19 mouse cellular contexts compared by ENCODE assay signal in genomic region chr12:103154927-103155326, GRCm38 (mm10).
DNase-seq lines count a peak whose midpoint lies in the region; ATAC-seq and TF ChIP-seq lines count a peak whose summit lies in the region.
"Had no signal": no experiment of that assay in that cellular context is flagged by ENCODE, and none has a peak within 500 bp of the region (broad histone marks: within the 10 kb centered on the region; RNA-seq: fewer than 3 reads in every experiment).

No protein-coding gene starts in this region.

- H3K36me3 ChIP-seq in kidney, postnatal 0 days (ENCODE audit: insufficient read depth, low read length): no peaks in the 10 kb centered on the region
- H3K36me3 ChIP-seq in midbrain, postnatal 0 days (ENCODE audit: insufficient read depth, low read length): peaks cover 11% of the 10 kb centered on the region; the same call in 1 of the 2 replicates
- H3K36me3 ChIP-seq in midbrain, embryonic 16.5 days (ENCODE audit: control insufficient read depth, insufficient read depth, low read length): 0 out of 2 replicates have a peak, but pooled peaks cover 4% of the 10 kb centered on the region
- no peaks in the 10 kb centered on the region for H3K36me3 ChIP-seq in MEL (ENCODE audit: control insufficient read depth in 1 of 2, insufficient read depth in 2 of 2, low read length in 2 of 2)
- no peaks in the 10 kb centered on the region for H3K36me3 ChIP-seq in stomach, postnatal 0 days (ENCODE audit: control insufficient read depth, insufficient read depth, low read length)
- H3K36me3 ChIP-seq: G1E; limb, embryonic 15.5 days had no signal

- TF ChIP-seq RAD21 in MEL (IDR thresholded peaks at IDR 0.05; ENCODE audit: low read depth, low read length): no peak

- H3K4me2 ChIP-seq in kidney, postnatal 0 days (ENCODE audit: low read length): no peak overlapping the region
- H3K4me2 ChIP-seq in midbrain, postnatal 0 days (ENCODE audit: low read depth, low read length, poor library complexity, severe bottlenecking): no peak overlapping the region
- H3K4me2 ChIP-seq in midbrain, embryonic 16.5 days (ENCODE audit: low read length): no peak overlapping the region
- H3K4me2 ChIP-seq in stomach, postnatal 0 days (replicated peaks; ENCODE audit: low read depth): no peak overlapping the region
- H3K4me2 ChIP-seq: hindbrain, embryonic 14.5 days; limb, embryonic 15.5 days; midbrain, embryonic 13.5 days had no signal

- no peak for DNase-seq in kidney, postnatal 0 days (ENCODE audit: low spot score)
- DNase-seq in kidney, postnatal 36 days: no peak
- no peak for DNase-seq in midbrain, postnatal 0 days (ENCODE audit: low spot score)
- DNase-seq in MEL (ENCODE audit: low read depth, low spot score): peak; percentile 18
- DNase-seq in stomach, postnatal 0 days (ENCODE audit: low spot score): no peak
- DNase-seq in right cerebral cortex, adult 2 months (ENCODE audit: low spot score in 2 of 2): no peak
- DNase-seq: cerebellum, adult 11 months; cerebellum, postnatal 36 days; gastrocnemius, postnatal 10 days; heart, postnatal 10 days; lung, postnatal 36 days; right cerebral cortex, postnatal 25 days; thymus, postnatal 14 days had no signal

- H3K9me3 ChIP-seq in kidney, postnatal 0 days (replicated peaks; ENCODE audit: low read length): no peaks in the 10 kb centered on the region
- no peaks in the 10 kb centered on the region for H3K9me3 ChIP-seq in midbrain, postnatal 0 days (ENCODE audit: low read length)
- no peaks in the 10 kb centered on the region for H3K9me3 ChIP-seq in midbrain, embryonic 16.5 days (replicated peaks; ENCODE audit: control insufficient read depth, low read length, poor library complexity, severe bottlenecking)
- no peaks in the 10 kb centered on the region for H3K9me3 ChIP-seq in MEL (replicated peaks; ENCODE audit: insufficient read depth, low read length)
- no peaks in the 10 kb centered on the region for H3K9me3 ChIP-seq in stomach, postnatal 0 days (ENCODE audit: control insufficient read depth, low read length)
- H3K9me3 ChIP-seq: limb, embryonic 15.5 days; midbrain, embryonic 13.5 days had no signal

- no peak overlapping the region for H3K9ac ChIP-seq in kidney, postnatal 0 days (ENCODE audit: low read depth, low read length)
- H3K9ac ChIP-seq in midbrain, postnatal 0 days (replicated peaks; ENCODE audit: low read length, poor library complexity, severe bottlenecking): no peak overlapping the region
- H3K9ac ChIP-seq in midbrain, embryonic 16.5 days (ENCODE audit: low read depth, low read length): no peak overlapping the region
- H3K9ac ChIP-seq in MEL (ENCODE audit: control insufficient read depth, low read depth, low read length, poor library complexity, severe bottlenecking): no peak overlapping the region
- H3K9ac ChIP-seq in stomach, postnatal 0 days (ENCODE audit: low read length): no peak overlapping the region
- H3K9ac ChIP-seq: hindbrain, embryonic 14.5 days; limb, embryonic 15.5 days; midbrain, embryonic 13.5 days had no signal

- no peaks in the 10 kb centered on the region for H3K4me1 ChIP-seq in kidney, postnatal 0 days (replicated peaks; ENCODE audit: insufficient read depth, low read length)
- H3K4me1 ChIP-seq in midbrain, postnatal 0 days (ENCODE audit: insufficient read depth, low read length): no peaks in the 10 kb centered on the region
- H3K4me1 ChIP-seq in midbrain, embryonic 16.5 days (ENCODE audit: control insufficient read depth, insufficient read depth, low read length): 0 out of 2 replicates have a peak, but pooled peaks cover 2% of the 10 kb centered on the region
- H3K4me1 ChIP-seq in MEL (ENCODE audit: control insufficient read depth in 1 of 2, insufficient read depth in 2 of 2, low read length in 2 of 2): no peaks in the 10 kb centered on the region
- H3K4me1 ChIP-seq in stomach, postnatal 0 days (replicated peaks; ENCODE audit: control insufficient read depth, insufficient read depth): no peaks in the 10 kb centered on the region
- H3K4me1 ChIP-seq: limb, embryonic 15.5 days had no signal

- TF ChIP-seq EP300 in MEL (IDR thresholded peaks at IDR 0.05; ENCODE audit: low read depth in 1 of 2, low read length in 2 of 2): no peak
- no peak for TF ChIP-seq EP300 in stomach, postnatal 0 days (optimal IDR thresholded peaks at IDR 0.05)

- ATAC-seq in kidney, postnatal 0 days (replicated peaks; ENCODE audit: low FRiP score, low read depth): no peak
- no peak for ATAC-seq in midbrain, postnatal 0 days (ENCODE audit: low FRiP score)
- ATAC-seq in midbrain, embryonic 16.5 days: no peak
- ATAC-seq in stomach, postnatal 0 days (ENCODE audit: low FRiP score, low TSS enrichment): no peak
- ATAC-seq: activated CD4-positive, CD25-positive, alpha-beta regulatory T cell, adult 4 months had no signal

- no peaks in the 10 kb centered on the region for H3K27me3 ChIP-seq in kidney, postnatal 0 days (ENCODE audit: insufficient read depth, low read length)
- no peaks in the 10 kb centered on the region for H3K27me3 ChIP-seq in midbrain, postnatal 0 days (ENCODE audit: insufficient read depth, low read length)
- H3K27me3 ChIP-seq in midbrain, embryonic 16.5 days (ENCODE audit: control insufficient read depth, insufficient read depth, low read depth, low read length): no peaks in the 10 kb centered on the region
- no peaks in the 10 kb centered on the region for H3K27me3 ChIP-seq in MEL (ENCODE audit: control insufficient read depth in 1 of 2, insufficient read depth in 2 of 2, low read length in 2 of 2)
- no peaks in the 10 kb centered on the region for H3K27me3 ChIP-seq in stomach, postnatal 0 days (ENCODE audit: control insufficient read depth, insufficient read depth, low read length)
- H3K27me3 ChIP-seq: midbrain, embryonic 13.5 days had no signal

- WGBS in kidney, postnatal 0 days: 80% methylated on average over 2 of the region's 2 CpGs
- WGBS in midbrain, postnatal 0 days: 62% methylated on average over 2 of the region's 2 CpGs
- 70% methylated on average over 2 of the region's 2 CpGs for WGBS in midbrain, embryonic 16.5 days
- WGBS in stomach, postnatal 0 days: 65% methylated on average over 2 of the region's 2 CpGs

- H3K79me2 ChIP-seq in MEL (ENCODE audit: control insufficient read depth, insufficient read depth, low read length, poor library complexity): no peaks in the 10 kb centered on the region

- no peak overlapping the region for H3K4me3 ChIP-seq in kidney, postnatal 0 days (replicated peaks; ENCODE audit: low read depth, low read length)
- no peak overlapping the region for H3K4me3 ChIP-seq in midbrain, postnatal 0 days (ENCODE audit: low read depth, low read length)
- H3K4me3 ChIP-seq in midbrain, embryonic 16.5 days (ENCODE audit: low read depth, low read length): no peak overlapping the region
- no peak overlapping the region for H3K4me3 ChIP-seq in MEL (ENCODE audit: control insufficient read depth in 1 of 2, insufficient read depth in 1 of 2, low read depth in 2 of 2, low read length in 2 of 2)
- no peak overlapping the region for H3K4me3 ChIP-seq in stomach, postnatal 0 days (ENCODE audit: low read depth, low read length)
- H3K4me3 ChIP-seq: limb, embryonic 15.5 days; midbrain, embryonic 13.5 days had no signal

- 0 out of 2 replicates have a peak, but pooled peaks have one; percentile 9 for TF ChIP-seq CTCF in kidney, postnatal 0 days (IDR thresholded peaks at IDR 0.05; ENCODE audit: low read depth)
- peak; percentile 54 for TF ChIP-seq CTCF in midbrain, postnatal 0 days (IDR thresholded peaks at IDR 0.05)
- TF ChIP-seq CTCF in MEL (IDR thresholded peaks at IDR 0.05 in 2 of 3, conservative IDR thresholded peaks at IDR 0.05 in 1 of 3; ENCODE audit: control insufficient read depth in 1 of 3, insufficient read depth in 1 of 3, low read depth in 2 of 3, low read length in 3 of 3, poor library complexity in 1 of 3, severe bottlenecking in 1 of 3): peak in 2 of 3 experiments; percentile 16 to 42; a peak in 4 of 6 replicates
- TF ChIP-seq CTCF in stomach, postnatal 0 days (IDR thresholded peaks at IDR 0.05; ENCODE audit: low read depth): peak; percentile 29; the same call in 1 of the 2 replicates

- no peak for TF ChIP-seq POLR2A in MEL (IDR thresholded peaks at IDR 0.05; ENCODE audit: control insufficient read depth in 1 of 2, insufficient read depth in 1 of 2, low read depth in 1 of 2, low read length in 2 of 2, poor library complexity in 1 of 2)

- H3K27ac ChIP-seq in kidney, postnatal 0 days: no peak overlapping the region
- no peak overlapping the region for H3K27ac ChIP-seq in midbrain, postnatal 0 days (ENCODE audit: low read depth, low read length)
- H3K27ac ChIP-seq in midbrain, embryonic 16.5 days (ENCODE audit: low read length): no peak overlapping the region
- H3K27ac ChIP-seq in MEL (ENCODE audit: control insufficient read depth, low read depth, low read length): no peak overlapping the region
- no peak overlapping the region for H3K27ac ChIP-seq in stomach, postnatal 0 days (replicated peaks)
- H3K27ac ChIP-seq: hindbrain, embryonic 14.5 days; limb, embryonic 15.5 days; midbrain, embryonic 13.5 days had no signal

TF ChIP-seq in MEL, 35 proteins besides CTCF, POLR2A, EP300 and RAD21:
- TF ChIP-seq CHD2 (IDR thresholded peaks at IDR 0.05; ENCODE audit: low read length) (no peak), MXI1 (IDR thresholded peaks at IDR 0.05; ENCODE audit: low read depth, low read length) (no peak), POLR2AphosphoS5 (IDR thresholded peaks at IDR 0.05; ENCODE audit: borderline replicate concordance, low read depth, low read length) (no peak), ZC3H11A (IDR thresholded peaks at IDR 0.05; ENCODE audit: low read depth, low read length) (no peak), POLR2AphosphoS2 (IDR thresholded peaks at IDR 0.05; ENCODE audit: low read length) (no peak), ETS1 (IDR thresholded peaks at IDR 0.05; ENCODE audit: low read depth, low read length) (no peak), BHLHE40 (IDR thresholded peaks at IDR 0.05; ENCODE audit: borderline replicate concordance, low read depth, low read length) (no peak), E2F4 (IDR thresholded peaks at IDR 0.05; ENCODE audit: borderline replicate concordance, low read depth, low read length) (no peak), MAX (IDR thresholded peaks at IDR 0.05; ENCODE audit: low read length) (no peak), TCF12 (IDR thresholded peaks at IDR 0.05; ENCODE audit: low read depth, low read length) (no peak), ELF1 (IDR thresholded peaks at IDR 0.05; ENCODE audit: low read depth, low read length) (no peak)
